Mouse (Mus musculus) left cerebral cortex, adult 2 months (tissue): ENCODE measurements at regions not wholly inside any gene's neighbourhood (a gene's known extent, or its start where the extent isn't known, plus 50 kb on each side); places are given as distances from the start of the nearest gene placed in this dataset.

ENCODE experiments used
- DNase-seq, 2 experiments: peaks; one replicate each; pipeline ENCODE4 v3.0.0; 2021 to 2022; ENCODE audit warnings: low spot score in 2 of 2, mixed read lengths in 1 of 2; ENCODE audit errors: extremely low spot score in 1 of 2
- H3K27ac ChIP-seq: fragments of 200-600 bp; 2 replicates; pipeline ENCODE4 v1.8.1; 2022
- H3K4me3 ChIP-seq: fragments of 200-600 bp; 2 replicates; pipeline ENCODE4 v1.8.1; 2022
- CTCF ChIP-seq: fragments of 200-600 bp; IDR thresholded peaks from 2 replicates; pipeline ENCODE4 v1.8.1; 2022; ENCODE audit warnings: antibody characterized with exemption, mild to moderate bottlenecking, moderate library complexity
- intact Hi-C: fragments of 180-260 bp; cut with DNase I; formaldehyde crosslinking; loops from one replicate; pipeline ENCODE4 v1.15.1; 2025

- no peak for TF ChIP-seq CTCF
- Histone ChIP-seq H3K4me3 (no peak overlapping the region), H3K27ac (no peak overlapping the region)
- intact Hi-C loops, result no loop called here
- DNase-seq, result no peak
Observed at GRCm38 (mm10) chr13:51303112-51303511, 105.3 kb upstream of the S1pr3 start.

GRCm38 (mm10) chr13:51304631-51305030 lies 103.8 kb upstream of the S1pr3 start:
- intact Hi-C loops, result no loop called here
- no peak for DNase-seq
- no peak overlapping the region for H3K27ac ChIP-seq
- TF ChIP-seq CTCF, result no peak
- no peak overlapping the region for H3K4me3 ChIP-seq

- intact Hi-C loops, result no loop called here
- no peak overlapping the region for H3K4me3 ChIP-seq
- no peak for TF ChIP-seq CTCF
- DNase-seq, result no peak
- no peak overlapping the region for H3K27ac ChIP-seq
Observed at GRCm38 (mm10) chr13:51309446-51309845, 99.0 kb upstream of the S1pr3 start.

GRCm38 (mm10) chr13:51310041-51310440 lies 98.4 kb upstream of the S1pr3 start:
- intact Hi-C loops, result no loop called here
- Histone ChIP-seq H3K4me3 (no peak overlapping the region), H3K27ac (no peak overlapping the region)
- DNase-seq, result no peak
- TF ChIP-seq CTCF, result no peak

- no peak for DNase-seq
- no peak for TF ChIP-seq CTCF
- Histone ChIP-seq H3K4me3 (no peak overlapping the region), H3K27ac (no peak overlapping the region)
- intact Hi-C loops, result no loop called here
Observed at GRCm38 (mm10) chr13:51311679-51312255, 96.7 kb upstream of the S1pr3 start.

GRCm38 (mm10) chr13:51313129-51313850 lies 95.1 kb upstream of the S1pr3 start:
- H3K27ac ChIP-seq, result no peak overlapping the region
- DNase-seq, result no peak
- TF ChIP-seq CTCF, result no peak
- intact Hi-C loops, result no loop called here
- H3K4me3 ChIP-seq, result no peak overlapping the region

- intact Hi-C loops, result no loop called here
- Histone ChIP-seq H3K27ac (peak overlapping the region; percentile 28; the same call in 1 of the 2 replicates), H3K4me3 (no peak overlapping the region)
- DNase-seq, result no peak
- no peak for TF ChIP-seq CTCF
Observed at GRCm38 (mm10) chr13:51314541-51314977, 93.9 kb upstream of the S1pr3 start.

- intact Hi-C loops, result no loop called here
- TF ChIP-seq CTCF, result no peak
- no peak for DNase-seq
- peak overlapping the region; percentile 50; the same call in 1 of the 2 replicates for H3K27ac ChIP-seq
- H3K4me3 ChIP-seq, result no peak overlapping the region
Observed at GRCm38 (mm10) chr13:51315008-51315778, 93.2 kb upstream of the S1pr3 start.

- intact Hi-C loops, result no loop called here
- no peak overlapping the region for H3K4me3 ChIP-seq
- TF ChIP-seq CTCF, result no peak
- DNase-seq, result no peak
- H3K27ac ChIP-seq, result no peak overlapping the region; the same call in 1 of the 2 replicates
Observed at GRCm38 (mm10) chr13:51315779-51316041, 92.7 kb upstream of the S1pr3 start.

- TF ChIP-seq CTCF, result no peak
- intact Hi-C loops, result no loop called here
- H3K27ac ChIP-seq, result no peak overlapping the region
- no peak overlapping the region for H3K4me3 ChIP-seq
- no peak for DNase-seq
Observed at GRCm38 (mm10) chr13:51323058-51323715, 85.3 kb upstream of the S1pr3 start.

- intact Hi-C loops, result no loop called here
- H3K27ac ChIP-seq, result no peak overlapping the region
- TF ChIP-seq CTCF, result no peak
- no peak for DNase-seq
- H3K4me3 ChIP-seq, result no peak overlapping the region
Observed at GRCm38 (mm10) chr13:51324714-51325113, 83.7 kb upstream of the S1pr3 start.

- Histone ChIP-seq H3K4me3 (no peak overlapping the region), H3K27ac (no peak overlapping the region)
- intact Hi-C loops, result no loop called here
- no peak for DNase-seq
- TF ChIP-seq CTCF, result no peak
Observed at GRCm38 (mm10) chr13:51325298-51325697, 83.1 kb upstream of the S1pr3 start.
